Mouse (Mus musculus): ENCODE data around the gene Fbxo17. TPM values are rescaled to one million over a fixed set of nuclear protein-coding genes. Genes with fewer than 3 reads are reported as not detected.
"Not testable (repeated sequence)": the region's sequence is repeated elsewhere in the genome, so short reads cannot be mapped to it uniquely, and the experiment has no call there.

Gene Fbxo17
- 1 to 10 TPM; 1.5 to 1.9 TPM for total RNA-seq (2021)
- long read RNA-seq, partial matches to known transcripts, result 0 of 2 reads
- long read RNA-seq, other reads (novel, unspliced or antisense), result 0 of 2 reads

GRCm38 (mm10) chr7:28716590-28717281 is at the start of gene Fbxo17:
Fbxo17 (plus strand) TSS chr7:28716804.
- DNase-seq (ENCODE audit: low spot score in 2 of 2), result no peak

- DNase-seq (ENCODE audit: low spot score in 2 of 2), result no peak
Observed at GRCm38 (mm10) chr7:28671172-28671571, 45.4 kb upstream of the Fbxo17 start.

GRCm38 (mm10) chr7:28672276-28672675 is 44.3 kb upstream of the Fbxo17 start:
- no peak for DNase-seq (ENCODE audit: low spot score in 2 of 2)

GRCm38 (mm10) chr7:28672786-28673185 is 43.8 kb upstream of the Fbxo17 start:
- DNase-seq (ENCODE audit: low spot score in 2 of 2), result not testable (repeated sequence)

- no peak for DNase-seq (ENCODE audit: low spot score in 2 of 2)
Observed at GRCm38 (mm10) chr7:28674994-28675393, 41.6 kb upstream of the Fbxo17 start.

- DNase-seq (ENCODE audit: low spot score in 2 of 2), result no peak
Observed at GRCm38 (mm10) chr7:28675746-28676145, 40.9 kb upstream of the Fbxo17 start.

- no peak for DNase-seq (ENCODE audit: low spot score in 2 of 2)
Observed at GRCm38 (mm10) chr7:28676811-28677541, 39.6 kb upstream of the Fbxo17 start.

GRCm38 (mm10) chr7:28677624-28678023 is 39.0 kb upstream of the Fbxo17 start:
- DNase-seq (ENCODE audit: low spot score in 2 of 2), result no peak

GRCm38 (mm10) chr7:28691075-28691474 is 25.5 kb upstream of the Fbxo17 start:
- DNase-seq (ENCODE audit: low spot score in 2 of 2), result no peak

GRCm38 (mm10) chr7:28692545-28693320 is 23.9 kb upstream of the Fbxo17 start, which contains the start of gene Fbxo27:
Fbxo27 (plus strand) TSS chr7:28692849.
- peak; percentile 43 to 46 for DNase-seq (ENCODE audit: low spot score in 2 of 2)

GRCm38 (mm10) chr7:28693321-28693966 is 23.2 kb upstream of the Fbxo17 start:
- DNase-seq (ENCODE audit: low spot score in 2 of 2), result peak; percentile 65 to 74

- no peak for DNase-seq (ENCODE audit: low spot score in 2 of 2)
Observed at GRCm38 (mm10) chr7:28694423-28694822, 22.2 kb upstream of the Fbxo17 start.

- no peak for DNase-seq (ENCODE audit: low spot score in 2 of 2)
Observed at GRCm38 (mm10) chr7:28694966-28695511, 21.6 kb upstream of the Fbxo17 start.

- DNase-seq (ENCODE audit: low spot score in 2 of 2), result no peak
Observed at GRCm38 (mm10) chr7:28697277-28697676, 19.3 kb upstream of the Fbxo17 start.

GRCm38 (mm10) chr7:28700269-28700668 is 16.3 kb upstream of the Fbxo17 start:
- no peak for DNase-seq (ENCODE audit: low spot score in 2 of 2)

GRCm38 (mm10) chr7:28701306-28701705 is 15.3 kb upstream of the Fbxo17 start:
- DNase-seq (ENCODE audit: low spot score in 2 of 2), result not testable (repeated sequence)

- no peak for DNase-seq (ENCODE audit: low spot score in 2 of 2)
Observed at GRCm38 (mm10) chr7:28702601-28703143, 13.9 kb upstream of the Fbxo17 start.

- no peak for DNase-seq (ENCODE audit: low spot score in 2 of 2)
Observed at GRCm38 (mm10) chr7:28709454-28709853, 7.2 kb upstream of the Fbxo17 start.

GRCm38 (mm10) chr7:28710962-28711361 is 5.6 kb upstream of the Fbxo17 start:
- no peak for DNase-seq (ENCODE audit: low spot score in 2 of 2)

- peak; percentile 29 to 70 for DNase-seq (ENCODE audit: low spot score in 2 of 2)
Observed at GRCm38 (mm10) chr7:28714667-28715066, 1.9 kb upstream of the Fbxo17 start.
